ENCODE assay signal across 23 mouse cellular contexts in genomic region chr3:146152913-146153312, GRCm38 (mm10). TPM values are rescaled to one million over a fixed set of nuclear protein-coding genes. Genes with fewer than 3 reads are reported as not detected.
"Had no signal": no experiment of that assay in that cellular context is flagged by ENCODE, and none has a peak within 500 bp of the region (broad histone marks: within the 10 kb centered on the region; RNA-seq: fewer than 3 reads in every experiment).

No protein-coding gene starts in this region.

- DNase-seq: lung, adult 18-20 months; lung, embryonic 14.5 days; lung, postnatal 10 days; lung, postnatal 4 days; right cerebral cortex, postnatal 25 days; right cerebral cortex, postnatal 4 days; thymus, adult 18-20 months; thymus, postnatal 36 days had no signal

- H3K4me2 ChIP-seq: liver, embryonic 12.5 days; lung, embryonic 14.5 days; midbrain, embryonic 11.5 days; midbrain, embryonic 13.5 days; neural tube, embryonic 13.5 days; neural tube, embryonic 15.5 days; stomach, embryonic 15.5 days had no signal

- H3K36me3 ChIP-seq: liver, embryonic 12.5 days; midbrain, embryonic 13.5 days; midbrain, embryonic 15.5 days; neural tube, embryonic 13.5 days; neural tube, embryonic 15.5 days; stomach, embryonic 15.5 days had no signal

- H3K9ac ChIP-seq: liver, embryonic 12.5 days; liver, embryonic 14.5 days; lung, embryonic 14.5 days; midbrain, embryonic 13.5 days; midbrain, embryonic 15.5 days; neural tube, embryonic 13.5 days; neural tube, embryonic 15.5 days; stomach, embryonic 15.5 days had no signal

- H3K27ac ChIP-seq: liver, embryonic 12.5 days; liver, embryonic 14.5 days; midbrain, embryonic 13.5 days; midbrain, embryonic 15.5 days; neural tube, embryonic 13.5 days; neural tube, embryonic 15.5 days; stomach, embryonic 15.5 days; stomach, postnatal 0 days had no signal

- H3K4me3 ChIP-seq: liver, embryonic 12.5 days; midbrain, embryonic 13.5 days; midbrain, embryonic 15.5 days; neural tube, embryonic 13.5 days; neural tube, embryonic 15.5 days; stomach, embryonic 15.5 days had no signal

- H3K9me3 ChIP-seq: liver, embryonic 12.5 days; megakaryocyte, embryonic 14.5 days; midbrain, embryonic 13.5 days; midbrain, embryonic 15.5 days; neural tube, embryonic 13.5 days; neural tube, embryonic 15.5 days; stomach, embryonic 15.5 days had no signal

RNA-seq across cellular contexts. Expression of gene Mcoln3, which starts 35.7 kb away (rescaled TPM):
- polyA plus RNA-seq: stomach, postnatal 0 days had no signal

RNA-seq across cellular contexts. Expression of gene Wdr63, which starts 45.0 kb away (rescaled TPM):
- total RNA-seq: megakaryocyte progenitor cell, adult 5-6 weeks; monocyte, adult 5-6 weeks had no signal
- polyA plus RNA-seq: liver, embryonic 16.5 days; lung, embryonic 14.5 days; midbrain, embryonic 11.5 days; neural tube, embryonic 11.5 days; small intestine, adult 2 months had no signal
